Mouse (Mus musculus) liver, embryonic 14.5 days (tissue): ENCODE results near the gene Nckipsd. TPM values are rescaled to one million over a fixed set of nuclear protein-coding genes. Genes with fewer than 3 reads are reported as not detected.

Source experiments
- ATAC-seq: fragments of 200-750 bp; cut with Nextera tagmentation; 2 replicates; pipeline ENCODE4 v1.8.0; 2017; ENCODE audit warnings: moderate number of reproducible peaks, mild to moderate bottlenecking, moderate library complexity; ENCODE audit not compliant: insufficient read depth
- DNase-seq, 3 experiments: peaks; one replicate each; pipeline ENCODE4 v3.0.0-alpha.2; 2012 to 2013; ENCODE audit warnings: low read depth in 3 of 3, low spot score in 3 of 3
- H3K27ac ChIP-seq: fragments of 300-500 bp; sonication (generic); 2 replicates; pipeline ENCODE4 v1.5.1; 2014; ENCODE audit warnings: moderate library complexity, mild to moderate bottlenecking, control low read depth, inconsistent platforms
- H3K27me3 ChIP-seq: fragments of 300-500 bp; sonication (generic); 2 replicates; pipeline ENCODE4 v1.6.1; 2014; ENCODE audit warnings: mild to moderate bottlenecking, low read length, moderate library complexity; ENCODE audit not compliant: control insufficient read depth, insufficient read depth
- H3K36me3 ChIP-seq: fragments of 300-500 bp; sonication (generic); replicated peaks from 2 replicates; pipeline ENCODE4 v1.6.1; 2014; ENCODE audit warnings: low read depth; ENCODE audit not compliant: control insufficient read depth, insufficient read depth
- H3K4me1 ChIP-seq, 2 experiments: fragments of 200-500 bp in 1 of 2; fragments of 300-500 bp in 1 of 2; sonication (generic) in 1 of 2; replicated peaks; 2 replicates each; pipeline ENCODE4 v1.6.1; 2012 to 2014; ENCODE audit warnings: antibody characterized with exemption in 1 of 2, inconsistent platforms in 1 of 2, low read length in 1 of 2; ENCODE audit not compliant: control insufficient read depth in 2 of 2, insufficient read depth in 2 of 2
- H3K4me2 ChIP-seq: fragments of 300-500 bp; sonication (generic); 2 replicates; pipeline ENCODE4 v1.6.1; 2014; ENCODE audit warnings: low read depth, mild to moderate bottlenecking, control low read depth, moderate library complexity
- H3K4me3 ChIP-seq, 2 experiments: fragments of 200-500 bp in 1 of 2; fragments of 300-500 bp in 1 of 2; sonication (generic) in 1 of 2; 2 replicates each; pipeline ENCODE4 v1.5.1; 2012 to 2014; ENCODE audit warnings: low read depth in 2 of 2, low read length in 2 of 2, mild to moderate bottlenecking in 2 of 2, control low read depth in 1 of 2, inconsistent platforms in 1 of 2, moderate library complexity in 1 of 2; ENCODE audit not compliant: insufficient read depth in 1 of 2
- H3K9ac ChIP-seq: fragments of 300-500 bp; sonication (generic); replicated peaks from 2 replicates; pipeline ENCODE4 v1.6.1; 2014; ENCODE audit warnings: mild to moderate bottlenecking, control low read depth, moderate library complexity
- H3K9me3 ChIP-seq: fragments of 300-500 bp; sonication (generic); 2 replicates; pipeline ENCODE4 v1.6.1; 2016; ENCODE audit warnings: low read length, mixed read lengths; ENCODE audit not compliant: control insufficient read depth
- CTCF ChIP-seq: IDR thresholded peaks from 2 replicates; pipeline ENCODE4 v1.5.1; 2016; ENCODE audit warnings: antibody characterized with exemption, low read depth, control low read depth
- EP300 ChIP-seq: IDR thresholded peaks from 2 replicates; pipeline ENCODE4 v1.6.1; 2016; ENCODE audit warnings: antibody characterized with exemption, low read depth
- WGBS: fragments of 180-500 bp; shearing (Covaris S2); extraction: QIAGEN DNeasy Blood & Tissue Kit; methylation state at CpG from one replicate; pipeline ENCODE4 v1.1.7; 2014; ENCODE audit not compliant: insufficient replicate concordance; 5-methylcytosine and 5-hydroxymethylcytosine counted together
- polyA plus RNA-seq, 2 experiments: library from polyadenylated mRNA; depleted of rRNA in 1 of 2; stranded (reverse) in 1 of 2; unstranded in 1 of 2; fragments of >200 nt; fragmentation: Nextera tagmentation in 1 of 2; extraction: Ambion mirVana in 1 of 2; gene quantifications; 2 replicates each; pipeline versions ENCODE4 v1.2.1 to v1.2.3; 2012 to 2014

Gene Nckipsd
- polyA plus RNA-seq, 2 experiments = 3.2 to 3.4 TPM

- no peak for TF ChIP-seq EP300
- no peak for TF ChIP-seq CTCF
- Histone ChIP-seq H3K9ac (no peak overlapping the region), H3K4me1 (peaks cover 40 to 43% of the 10 kb centered on the region in 2 experiments), H3K27me3 (no peaks in the 10 kb centered on the region), H3K27ac (no peak overlapping the region), H3K36me3 (peaks cover 59% of the 10 kb centered on the region), H3K9me3 (no peaks in the 10 kb centered on the region), H3K4me3 (no peak overlapping the region), H3K4me2 (no peak overlapping the region)
- DNase-seq (no peak), ATAC-seq (no peak)
- 85% methylated on average over 7 of the region's 7 CpGs for WGBS
Measured at GRCm38 (mm10) chr9:108797477-108797876, 10.7 kb upstream of the Nckipsd start.

GRCm38 (mm10) chr9:108798508-108799075, 9.6 kb upstream of the Nckipsd start:
- TF ChIP-seq EP300 = no peak
- TF ChIP-seq CTCF = no peak
- 70% methylated on average over 5 of the region's 5 CpGs for WGBS

GRCm38 (mm10) chr9:108799564-108799963, 8.6 kb upstream of the Nckipsd start:
- Histone ChIP-seq H3K27me3 (no peaks in the 10 kb centered on the region), H3K4me1 (peaks cover 20 to 22% of the 10 kb centered on the region in 2 experiments), H3K9ac (no peak overlapping the region), H3K27ac (no peak overlapping the region), H3K9me3 (no peaks in the 10 kb centered on the region), H3K4me3 (no peak overlapping the region), H3K4me2 (no peak overlapping the region), H3K36me3 (peaks cover 73% of the 10 kb centered on the region)
- WGBS = 72% methylated on average over 3 of the region's 3 CpGs
- no peak for DNase-seq
- no peak for ATAC-seq
- TF ChIP-seq CTCF (0 out of 2 replicates have a peak, but pooled peaks have one; percentile 13), EP300 (no peak)

More at GRCm38 (mm10) chr9:108798508-108799075, 9.6 kb upstream of the Nckipsd start:
- H3K9me3 ChIP-seq = no peaks in the 10 kb centered on the region
- no peaks in the 10 kb centered on the region for H3K27me3 ChIP-seq
- ATAC-seq = no peak
- no peak overlapping the region for H3K4me2 ChIP-seq
- H3K9ac ChIP-seq = no peak overlapping the region
- H3K4me1 ChIP-seq = peaks cover 29 to 32% of the 10 kb centered on the region in 2 experiments
- DNase-seq = no peak
- H3K4me3 ChIP-seq = no peak overlapping the region
- peaks cover 64% of the 10 kb centered on the region for H3K36me3 ChIP-seq
- H3K27ac ChIP-seq = no peak overlapping the region

GRCm38 (mm10) chr9:108805768-108806167, 2.4 kb upstream of the Nckipsd start:
- Histone ChIP-seq H3K4me3 (no peak overlapping the region), H3K36me3 (peaks cover 51% of the 10 kb centered on the region), H3K27me3 (no peaks in the 10 kb centered on the region), H3K9me3 (no peaks in the 10 kb centered on the region), H3K4me2 (peak overlapping the region; percentile 31), H3K27ac (peak overlapping the region; percentile 94), H3K9ac (no peak overlapping the region), H3K4me1 (peaks cover 35 to 40% of the 10 kb centered on the region in 2 experiments)
- ATAC-seq (peak; percentile 57), DNase-seq (peak in 1 of 3 experiments; percentile 53)
- 51% methylated on average over 8 of the region's 8 CpGs for WGBS
- TF ChIP-seq CTCF (peak; percentile 47), EP300 (peak; percentile 67)

- Histone ChIP-seq H3K9ac (peak overlapping the region; percentile 55; the same call in 1 of the 2 replicates), H3K4me3 (no peak overlapping the region), H3K4me2 (peak overlapping the region; percentile 0; the same call in 1 of the 2 replicates), H3K36me3 (peaks cover 46% of the 10 kb centered on the region), H3K9me3 (no peaks in the 10 kb centered on the region), H3K4me1 (peaks cover 35 to 40% of the 10 kb centered on the region in 2 experiments), H3K27ac (peak overlapping the region; percentile 94), H3K27me3 (no peaks in the 10 kb centered on the region)
- no peak for TF ChIP-seq CTCF
- no peak for TF ChIP-seq EP300
- no peak for ATAC-seq
- no peak for DNase-seq
Measured at GRCm38 (mm10) chr9:108806379-108806778, 1.8 kb upstream of the Nckipsd start.
